Mouse (Mus musculus) lung, adult 2 months (tissue): ENCODE measurements at regions not wholly inside any gene's neighbourhood (a gene's known extent, or its start where the extent isn't known, plus 50 kb on each side); places are given as distances from the start of the nearest gene placed in this dataset.

Experiments used
- DNase-seq: peaks from one replicate; pipeline ENCODE4 v3.0.0; 2022
- H3K4me1 ChIP-seq: fragments of 200-500 bp; 2 replicates; pipeline ENCODE4 v1.6.1; 2011; ENCODE audit warnings: low read length; ENCODE audit not compliant: control insufficient read depth, insufficient read depth
- H3K4me3 ChIP-seq: fragments of 200-500 bp; replicated peaks from 2 replicates; pipeline ENCODE3; 2011; ENCODE audit warnings: low read depth, mild to moderate bottlenecking, control low read depth, low read length; ENCODE audit errors: extremely low read depth
- CTCF ChIP-seq: fragments of 200-500 bp; IDR thresholded peaks from 2 replicates; pipeline ENCODE4 v1.5.1; 2011; ENCODE audit warnings: mild to moderate bottlenecking, low read length, control low read depth; ENCODE audit not compliant: insufficient read depth
- POLR2A ChIP-seq: fragments of 200-500 bp; IDR thresholded peaks from 2 replicates; pipeline ENCODE4 v1.6.1; 2011; ENCODE audit warnings: low read depth, mild to moderate bottlenecking, control low read depth, low read length, borderline replicate concordance; ENCODE audit errors: extremely low read depth
- WGBS: fragments of 180-500 bp; shearing (Covaris S2); methylation state at CpG from one replicate; pipeline ENCODE4 v1.1.7; 2018; 5-methylcytosine and 5-hydroxymethylcytosine counted together

- no peak overlapping the region for H3K4me3 ChIP-seq
- TF ChIP-seq POLR2A (no peak), CTCF (no peak)
- H3K4me1 ChIP-seq, result peaks cover 3% of the 10 kb centered on the region
- 80% methylated on average over 4 of the region's 4 CpGs for WGBS
- DNase-seq, result no peak
These were observed 356.8 kb upstream of the Acvr2a start for GRCm38 (mm10) chr2:48457117-48457516.

- WGBS, result 76% methylated on average over 4 of the region's 4 CpGs
- Histone ChIP-seq H3K4me1 (no peaks in the 10 kb centered on the region), H3K4me3 (no peak overlapping the region)
- no peak for TF ChIP-seq POLR2A
- TF ChIP-seq CTCF, result no peak
- no peak for DNase-seq
These were observed 348.4 kb upstream of the Acvr2a start for GRCm38 (mm10) chr2:48465483-48465882.

GRCm38 (mm10) chr2:48468895-48469294 is 345.0 kb upstream of the Acvr2a start:
- no peaks in the 10 kb centered on the region for H3K4me1 ChIP-seq
- H3K4me3 ChIP-seq, result no peak overlapping the region
- no peak for TF ChIP-seq POLR2A
- no peak for TF ChIP-seq CTCF
- DNase-seq, result no peak
- WGBS, result 49% methylated on average over 4 of the region's 4 CpGs

- TF ChIP-seq POLR2A (no peak), CTCF (no peak)
- no peak for DNase-seq
- Histone ChIP-seq H3K4me3 (no peak overlapping the region), H3K4me1 (no peaks in the 10 kb centered on the region)
- WGBS, result 69% methylated on average over 4 of the region's 4 CpGs
These were observed 344.6 kb upstream of the Acvr2a start for GRCm38 (mm10) chr2:48469357-48469756.

- WGBS, result 65% methylated on average over 3 of the region's 3 CpGs
- Histone ChIP-seq H3K4me1 (no peaks in the 10 kb centered on the region), H3K4me3 (no peak overlapping the region)
- no peak for DNase-seq
- TF ChIP-seq POLR2A, result no peak
- TF ChIP-seq CTCF, result no peak
These were observed 340.8 kb upstream of the Acvr2a start for GRCm38 (mm10) chr2:48473102-48473501.

- Histone ChIP-seq H3K4me1 (no peaks in the 10 kb centered on the region), H3K4me3 (no peak overlapping the region)
- WGBS, result 51% methylated on average over 4 of the region's 4 CpGs
- TF ChIP-seq POLR2A (no peak), CTCF (no peak)
- DNase-seq, result no peak
These were observed 339.3 kb upstream of the Acvr2a start for GRCm38 (mm10) chr2:48474642-48475041.

- Histone ChIP-seq H3K4me1 (no peaks in the 10 kb centered on the region), H3K4me3 (no peak overlapping the region)
- WGBS, result 54% methylated on average over 3 of the region's 3 CpGs
- DNase-seq, result no peak
- TF ChIP-seq CTCF (no peak), POLR2A (no peak)
These were observed 337.1 kb upstream of the Acvr2a start for GRCm38 (mm10) chr2:48476777-48477176.

GRCm38 (mm10) chr2:48477336-48477735 is 336.6 kb upstream of the Acvr2a start:
- no peak for TF ChIP-seq POLR2A
- TF ChIP-seq CTCF, result no peak
- H3K4me3 ChIP-seq, result no peak overlapping the region
- no peaks in the 10 kb centered on the region for H3K4me1 ChIP-seq
- WGBS, result 88% methylated on average over 2 of the region's 2 CpGs
- DNase-seq, result no peak

- 85% methylated on average over 1 of the region's 1 CpGs for WGBS
- DNase-seq, result no peak
These were observed 334.3 kb upstream of the Acvr2a start for GRCm38 (mm10) chr2:48479601-48480000.

GRCm38 (mm10) chr2:48480428-48481191 is 333.3 kb upstream of the Acvr2a start:
- TF ChIP-seq POLR2A (no peak), CTCF (no peak)

More at GRCm38 (mm10) chr2:48479601-48480000, 334.3 kb upstream of the Acvr2a start:
- H3K4me3 ChIP-seq, result no peak overlapping the region
- TF ChIP-seq CTCF (no peak), POLR2A (no peak)
- no peaks in the 10 kb centered on the region for H3K4me1 ChIP-seq

GRCm38 (mm10) chr2:48481209-48481742 is 332.6 kb upstream of the Acvr2a start:
- TF ChIP-seq CTCF (no peak), POLR2A (no peak)
- WGBS, result 78% methylated on average over 12 of the region's 12 CpGs
- Histone ChIP-seq H3K4me3 (no peak overlapping the region), H3K4me1 (no peaks in the 10 kb centered on the region)
- no peak for DNase-seq

More at GRCm38 (mm10) chr2:48480428-48481191, 333.3 kb upstream of the Acvr2a start:
- Histone ChIP-seq H3K4me1 (no peaks in the 10 kb centered on the region), H3K4me3 (no peak overlapping the region)
- no peak for DNase-seq
- 78% methylated on average over 9 of the region's 9 CpGs for WGBS
